Mouse (Mus musculus): Measurements from ENCODE around the gene Pkdrej. TPM values are rescaled to one million over a fixed set of nuclear protein-coding genes. Genes with fewer than 3 reads are reported as not detected.
"Not testable (repeated sequence)": the region's sequence is repeated elsewhere in the genome, so short reads cannot be mapped to it uniquely, and the experiment has no call there.

The Pkdrej gene
- polyA plus RNA-seq (2012; rRNA removed) = 0.05 and 0.09 TPM in 2 replicates

DNA sequence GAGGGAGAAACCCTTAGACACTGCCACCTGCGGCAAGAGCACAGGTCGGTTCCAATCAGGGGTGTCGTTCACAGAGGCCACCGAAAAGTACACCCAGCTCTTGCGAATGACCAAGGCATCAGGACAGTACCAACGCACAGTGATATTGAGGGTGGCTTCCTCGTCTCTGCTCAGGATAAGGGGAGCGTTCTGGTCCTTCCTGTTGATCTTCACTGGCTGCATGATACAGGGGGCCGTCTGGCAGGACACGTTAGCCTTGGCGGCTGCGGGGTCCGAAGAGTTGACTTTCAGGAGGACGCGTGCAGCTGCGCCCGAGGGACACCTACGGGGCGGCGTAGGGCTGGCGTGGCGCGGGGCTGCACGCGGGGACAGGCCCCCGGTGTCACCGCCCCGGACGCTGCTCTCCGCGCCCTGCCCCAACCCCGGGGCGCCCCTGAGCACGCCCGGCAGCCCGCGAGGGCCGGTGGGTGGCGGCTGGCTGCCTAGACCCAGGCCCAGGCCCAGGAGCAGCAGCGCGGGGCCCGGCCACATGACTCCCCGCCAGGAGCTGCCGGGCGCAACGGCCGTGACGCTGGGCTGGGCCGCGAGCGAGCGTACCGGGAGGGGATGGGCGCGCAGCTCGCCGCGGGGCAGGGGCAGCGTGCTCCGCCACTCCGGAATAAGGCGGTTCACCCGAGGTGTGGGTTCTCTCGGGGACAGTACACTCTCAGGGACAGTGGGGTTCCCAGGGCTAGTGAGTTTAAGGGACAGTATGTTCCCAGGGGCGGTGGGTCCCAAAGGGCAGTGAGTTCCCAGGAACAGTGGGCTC lies at the start of gene Pkdrej:
Gene Pkdrej, minus strand, starts transcription at position 532 of the 808 bp plus-strand sequence.
- no peak for TF ChIP-seq CTCF (IDR thresholded peaks at IDR 0.05; ENCODE audit: extremely low read depth, insufficient read length, insufficient replicate concordance, low read depth, low read length)
- TF ChIP-seq POLR2A (IDR thresholded peaks at IDR 0.05; ENCODE audit: low read depth, low read length) = no peak
- Histone ChIP-seq H3K4me3 (ENCODE audit: low read depth, low read length) (peak within 1 kb of the TSS; percentile 52), H3K4me1 (ENCODE audit: control insufficient read depth, insufficient read depth, insufficient read length, low read length) (peaks cover 3% of the 10 kb centered on the region; the same call in 1 of the 2 replicates), H3K27ac (ENCODE audit: insufficient read depth, low read depth, low read length) (no peak within 1 kb of the TSS), H3K27me3 (ENCODE audit: control insufficient read depth, insufficient read depth, low read length) (no peaks in the 10 kb centered on the region; the same call in 1 of the 2 replicates), H3K36me3 (ENCODE audit: control insufficient read depth, insufficient read depth, low read length) (no peaks in the 10 kb centered on the region)
- 2% methylated on average over 65 of the region's 65 CpGs for WGBS

GRCm38 (mm10) chr15:85867696-85868095 lies 46.2 kb upstream of the Pkdrej start:
- no peak overlapping the region for H3K27ac ChIP-seq (ENCODE audit: insufficient read depth, low read depth, low read length)
- TF ChIP-seq CTCF (IDR thresholded peaks at IDR 0.05; ENCODE audit: extremely low read depth, insufficient read length, insufficient replicate concordance, low read depth, low read length) (peak; percentile 92; the same call in 1 of the 2 replicates), POLR2A (IDR thresholded peaks at IDR 0.05; ENCODE audit: low read depth, low read length) (no peak)
- WGBS = 31% methylated on average over 6 of the region's 6 CpGs
- H3K4me3 ChIP-seq (ENCODE audit: low read depth, low read length) = no peak overlapping the region
- no peaks in the 10 kb centered on the region for H3K4me1 ChIP-seq (ENCODE audit: control insufficient read depth, insufficient read depth, insufficient read length, low read length)
- H3K27me3 ChIP-seq (ENCODE audit: control insufficient read depth, insufficient read depth, low read length) = no peaks in the 10 kb centered on the region
- peaks cover 17% of the 10 kb centered on the region for H3K36me3 ChIP-seq (ENCODE audit: control insufficient read depth, insufficient read depth, low read length)

DNA sequence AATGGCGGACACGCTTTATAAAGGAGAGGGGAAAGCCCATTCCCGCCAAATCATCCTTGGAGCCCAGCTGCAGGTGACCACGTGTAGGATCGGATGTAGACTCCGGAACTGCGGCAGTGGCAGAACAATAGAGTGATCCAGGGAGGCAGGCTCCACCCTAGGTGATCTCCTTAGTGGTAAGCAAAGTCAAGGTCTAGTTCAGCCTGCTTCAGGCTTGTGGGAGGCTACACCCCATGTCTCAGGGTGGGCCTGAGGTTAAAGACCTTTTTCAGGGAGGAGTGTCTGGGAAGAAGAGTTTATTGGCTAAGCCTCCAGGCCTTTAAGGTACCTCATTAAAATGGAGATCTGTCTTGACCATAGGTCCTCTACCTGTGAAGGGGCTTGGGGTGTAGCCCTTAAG lies 44.4 kb upstream of the Pkdrej start:
- H3K36me3 ChIP-seq (ENCODE audit: control insufficient read depth, insufficient read depth, low read length) = peaks cover 20% of the 10 kb centered on the region
- H3K4me1 ChIP-seq (ENCODE audit: control insufficient read depth, insufficient read depth, insufficient read length, low read length); H3K27ac ChIP-seq (ENCODE audit: insufficient read depth, low read depth, low read length); H3K27me3 ChIP-seq (ENCODE audit: control insufficient read depth, insufficient read depth, low read length); H3K4me3 ChIP-seq (ENCODE audit: low read depth, low read length): not testable (repeated sequence)
- 97% methylated on average over 7 of the region's 7 CpGs for WGBS

DNA sequence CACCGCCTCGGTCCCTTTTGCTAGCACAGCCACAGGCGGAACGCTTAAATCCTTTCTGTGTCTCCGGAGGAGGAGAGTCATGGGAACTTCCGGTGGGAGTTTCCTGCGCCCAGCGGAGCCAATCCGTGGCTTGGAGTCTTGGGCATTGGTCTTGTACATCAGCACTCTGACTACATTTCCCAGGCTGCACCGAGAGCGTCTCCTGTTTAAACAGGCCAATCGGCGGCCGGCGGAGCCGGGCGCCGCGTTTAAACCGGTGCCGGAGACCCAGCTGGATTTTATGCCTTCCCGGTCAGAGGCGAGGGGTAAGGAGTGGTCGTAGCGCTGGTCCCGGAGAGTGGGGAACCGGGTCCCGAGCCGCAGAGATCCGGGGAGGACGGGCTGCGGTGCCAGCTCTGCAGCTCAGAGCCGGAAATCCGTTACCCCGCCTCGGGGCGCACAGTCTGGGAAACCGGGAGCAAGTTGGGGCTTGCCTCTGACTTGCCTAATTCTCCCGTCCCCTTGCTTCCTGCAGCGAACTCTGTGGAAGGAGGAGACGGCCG lies 38.0 kb upstream of the Pkdrej start, which contains the start of gene Gtse1:
Gene Gtse1, plus strand, starts transcription at position 256 of the 542 bp plus-strand sequence.
- Histone ChIP-seq H3K27ac (ENCODE audit: insufficient read depth, low read depth, low read length) (no peak within 1 kb of the TSS), H3K4me3 (ENCODE audit: low read depth, low read length) (peak within 1 kb of the TSS; percentile 94), H3K36me3 (ENCODE audit: control insufficient read depth, insufficient read depth, low read length) (peaks cover 10% of the 10 kb centered on the region), H3K4me1 (ENCODE audit: control insufficient read depth, insufficient read depth, insufficient read length, low read length) (peaks cover 2% of the 10 kb centered on the region; the same call in 1 of the 2 replicates), H3K27me3 (ENCODE audit: control insufficient read depth, insufficient read depth, low read length) (no peaks in the 10 kb centered on the region)
- under 1% methylated on average over 42 of the region's 42 CpGs for WGBS
- TF ChIP-seq CTCF (IDR thresholded peaks at IDR 0.05; ENCODE audit: extremely low read depth, insufficient read length, insufficient replicate concordance, low read depth, low read length) (no peak), POLR2A (IDR thresholded peaks at IDR 0.05; ENCODE audit: low read depth, low read length) (peak; percentile 63; the same call in 1 of the 2 replicates)

- WGBS = 8% methylated on average over 15 of the region's 15 CpGs
- Histone ChIP-seq H3K27ac (ENCODE audit: insufficient read depth, low read depth, low read length) (no peak overlapping the region), H3K4me3 (ENCODE audit: low read depth, low read length) (peak overlapping the region; percentile 75), H3K4me1 (ENCODE audit: control insufficient read depth, insufficient read depth, insufficient read length, low read length) (peaks cover 2% of the 10 kb centered on the region; the same call in 1 of the 2 replicates), H3K36me3 (ENCODE audit: control insufficient read depth, insufficient read depth, low read length) (peaks cover 6% of the 10 kb centered on the region), H3K27me3 (ENCODE audit: control insufficient read depth, insufficient read depth, low read length) (no peaks in the 10 kb centered on the region)
- TF ChIP-seq POLR2A (IDR thresholded peaks at IDR 0.05; ENCODE audit: low read depth, low read length) (no peak), CTCF (IDR thresholded peaks at IDR 0.05; ENCODE audit: extremely low read depth, insufficient read length, insufficient replicate concordance, low read depth, low read length) (no peak)
Measured at GRCm38 (mm10) chr15:85858980-85859489, 37.5 kb upstream of the Pkdrej start.

DNA sequence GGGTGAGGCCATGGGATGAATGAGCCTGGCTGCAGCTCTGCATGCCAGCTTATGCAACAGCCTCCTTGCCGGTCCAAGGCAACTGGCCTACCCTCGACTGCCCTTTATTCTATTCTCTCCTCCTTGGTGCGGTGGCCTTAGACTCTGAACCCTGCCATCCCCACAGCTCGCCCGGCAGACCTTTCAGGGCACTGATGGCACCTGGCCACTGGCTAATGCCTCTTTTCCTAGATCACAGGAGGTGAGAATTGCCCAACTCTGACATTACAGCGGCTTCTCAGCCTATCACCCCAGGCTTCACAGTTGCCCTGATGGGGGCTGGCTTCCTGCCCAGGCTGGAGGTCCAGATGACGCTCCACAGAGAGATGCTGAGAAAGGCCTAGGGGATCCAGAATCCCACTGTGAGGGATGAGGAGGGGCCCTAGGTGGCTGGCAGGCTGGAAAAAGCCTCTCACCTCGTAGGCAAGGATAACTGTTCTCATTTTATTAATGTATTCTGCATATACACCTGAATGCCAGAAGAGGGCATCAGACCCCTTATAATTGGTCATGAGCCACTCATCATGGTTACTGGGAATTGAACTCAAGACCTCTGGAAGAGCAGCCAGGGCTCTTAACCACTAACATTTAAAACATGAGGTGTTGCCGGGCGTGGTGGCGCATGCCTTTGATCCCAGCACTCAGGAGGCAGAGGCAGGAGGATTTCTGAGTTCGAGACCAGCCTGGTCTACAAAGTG lies 30.3 kb upstream of the Pkdrej start:
- no peak for TF ChIP-seq CTCF (IDR thresholded peaks at IDR 0.05; ENCODE audit: extremely low read depth, insufficient read length, insufficient replicate concordance, low read depth, low read length)
- no peak for TF ChIP-seq POLR2A (IDR thresholded peaks at IDR 0.05; ENCODE audit: low read depth, low read length)
- H3K27me3 ChIP-seq (ENCODE audit: control insufficient read depth, insufficient read depth, low read length) = no peaks in the 10 kb centered on the region
- no peaks in the 10 kb centered on the region for H3K4me1 ChIP-seq (ENCODE audit: control insufficient read depth, insufficient read depth, insufficient read length, low read length)
- no peak overlapping the region for H3K4me3 ChIP-seq (ENCODE audit: low read depth, low read length)
- WGBS = 88% methylated on average over 12 of the region's 12 CpGs
- peaks cover 7% of the 10 kb centered on the region for H3K36me3 ChIP-seq (ENCODE audit: control insufficient read depth, insufficient read depth, low read length)
- H3K27ac ChIP-seq (ENCODE audit: insufficient read depth, low read depth, low read length) = no peak overlapping the region

All from small intestine, adult 2 months (tissue).